In the genomic region with DNA sequence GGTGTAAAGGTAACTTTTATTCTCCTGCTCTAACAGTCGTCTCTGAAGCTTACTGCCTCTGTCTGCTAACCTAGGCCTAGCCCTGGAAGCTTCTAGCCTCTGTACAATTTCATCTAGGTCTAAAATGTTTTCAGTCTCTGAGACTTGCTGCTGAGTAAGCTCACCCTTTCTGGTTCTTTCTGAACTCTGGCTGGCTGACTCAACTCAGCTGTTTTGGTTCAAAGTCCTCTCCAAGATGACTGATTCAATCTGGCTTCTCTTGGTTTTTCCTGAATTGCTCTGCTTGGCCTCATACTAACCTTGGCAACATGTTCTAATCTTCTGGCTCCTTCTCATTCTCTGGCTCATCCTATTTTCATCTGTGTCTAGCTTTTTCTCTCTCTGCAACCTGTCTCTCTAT, we compare ENCODE assay signal across 22 mouse cellular contexts. TPM values are rescaled to one million over a fixed set of nuclear protein-coding genes. Genes with fewer than 3 reads are reported as not detected.
"Had no signal": no experiment of that assay in that cellular context is flagged by ENCODE, and none has a peak within 500 bp of the region (broad histone marks: within the 10 kb centered on the region; RNA-seq: fewer than 3 reads in every experiment).

No protein-coding gene starts in this region.

- H3K27ac ChIP-seq: neural tube, embryonic 13.5 days; neural tube, embryonic 15.5 days; stomach, embryonic 15.5 days; stomach, postnatal 0 days had no signal

- H3K4me2 ChIP-seq: neural tube, embryonic 13.5 days; neural tube, embryonic 15.5 days; stomach, embryonic 15.5 days had no signal

- H3K9me3 ChIP-seq: neural tube, embryonic 15.5 days; stomach, embryonic 15.5 days had no signal

- H3K4me1 ChIP-seq: neural tube, embryonic 15.5 days; stomach, embryonic 15.5 days had no signal

- H3K27me3 ChIP-seq: neural tube, embryonic 15.5 days; stomach, embryonic 15.5 days had no signal

- H3K36me3 ChIP-seq: neural tube, embryonic 13.5 days; neural tube, embryonic 15.5 days; stomach, embryonic 15.5 days had no signal

- DNase-seq: retina, postnatal 1 day; right cerebral cortex, adult 18-20 months; right cerebral cortex, postnatal 14 days; right cerebral cortex, postnatal 25 days; right cerebral cortex, postnatal 4 days; spleen, adult 18-20 months; thymus, adult 18-20 months; thymus, adult 2 months; thymus, postnatal 14 days; thymus, postnatal 25 days; thymus, postnatal 36 days; thymus, postnatal 4 days had no signal

- H3K9ac ChIP-seq: neural tube, embryonic 13.5 days; neural tube, embryonic 15.5 days; stomach, embryonic 15.5 days had no signal

- H3K4me3 ChIP-seq: neural tube, embryonic 13.5 days; neural tube, embryonic 15.5 days; stomach, embryonic 15.5 days had no signal

RNA-seq across cellular contexts. Expression of a gene that starts 38.3 kb away (rescaled TPM):
- total RNA-seq: neutrophil, adult 5-6 weeks had no signal

RNA-seq across cellular contexts. Expression of a gene that starts 38.3 kb away (rescaled TPM):
- polyA plus RNA-seq: thymus, postnatal 0 days had no signal

RNA-seq across cellular contexts. Expression of a gene that starts 47.2 kb away (rescaled TPM):
- total RNA-seq: neutrophil, adult 5-6 weeks had no signal
- polyA plus RNA-seq: neural tube, embryonic 14.5 days; small intestine, adult 2 months; stomach, embryonic 14.5 days; stomach, embryonic 16.5 days; stomach, postnatal 0 days had no signal
